Mouse (Mus musculus) erythroblast, embryonic 14.5 days (primary cell): Measurements from ENCODE around the gene Sytl5.

ENCODE experiments used
- GATA1 ChIP-seq: IDR thresholded peaks from 2 replicates; pipeline ENCODE4 v1.6.1; 2012; ENCODE audit warnings: low read length, inconsistent platforms, mixed read lengths
- TAL1 ChIP-seq: IDR thresholded peaks from 3 replicates; pipeline ENCODE4 v1.6.1; 2012; ENCODE audit warnings: low read length, inconsistent platforms, mixed read lengths

- TF ChIP-seq GATA1 (no peak), TAL1 (no peak)
These were observed 38.8 kb upstream of the Sytl5 start, which contains the start of gene Hypm for GRCm38 (mm10) chrX:9846628-9847027.
